Mouse (Mus musculus) testis, postnatal 14 days (tissue): ENCODE results near the gene Agpat2.

Experiments
- DNase-seq: peaks from one replicate; pipeline ENCODE4 v3.0.0; 2021; ENCODE audit warnings: low spot score

The Agpat2 gene

GRCm38 (mm10) chr2:26574862-26575261, 29.4 kb downstream of the Agpat2 start:
- DNase-seq = no peak

- no peak for DNase-seq
Measured at GRCm38 (mm10) chr2:26573807-26574206, 30.4 kb downstream of the Agpat2 start.

- no peak for DNase-seq
Measured at GRCm38 (mm10) chr2:26573396-26573795, 30.8 kb downstream of the Agpat2 start.

- DNase-seq = no peak
Measured at GRCm38 (mm10) chr2:26571826-26572225, 32.4 kb downstream of the Agpat2 start.

- no peak for DNase-seq
Measured at GRCm38 (mm10) chr2:26571400-26571799, 32.8 kb downstream of the Agpat2 start.

GRCm38 (mm10) chr2:26570034-26570433, 34.2 kb downstream of the Agpat2 start:
- DNase-seq = no peak

GRCm38 (mm10) chr2:26566221-26566620, 38.0 kb downstream of the Agpat2 start:
- no peak for DNase-seq

GRCm38 (mm10) chr2:26561351-26562016, 42.7 kb downstream of the Agpat2 start:
- DNase-seq = no peak

- no peak for DNase-seq
Measured at GRCm38 (mm10) chr2:26560506-26560905, 43.7 kb downstream of the Agpat2 start.

- peak; percentile 54 for DNase-seq
Measured at GRCm38 (mm10) chr2:26556535-26556993, 47.7 kb downstream of the Agpat2 start.

GRCm38 (mm10) chr2:26555076-26555475, 49.1 kb downstream of the Agpat2 start:
- peak; percentile 84 for DNase-seq

GRCm38 (mm10) chr2:26553904-26554303, 50.3 kb downstream of the Agpat2 start:
- no peak for DNase-seq

- no peak for DNase-seq
Measured at GRCm38 (mm10) chr2:26552066-26552465, 52.2 kb downstream of the Agpat2 start.

- DNase-seq = no peak
Measured at GRCm38 (mm10) chr2:26551446-26551845, 52.8 kb downstream of the Agpat2 start.

- DNase-seq = no peak
Measured at GRCm38 (mm10) chr2:26550777-26551176, 53.4 kb downstream of the Agpat2 start.

- no peak for DNase-seq
Measured at GRCm38 (mm10) chr2:26550205-26550604, 54.0 kb downstream of the Agpat2 start.

GRCm38 (mm10) chr2:26549801-26550200, 54.4 kb downstream of the Agpat2 start:
- no peak for DNase-seq

GRCm38 (mm10) chr2:26547481-26547880, 56.7 kb downstream of the Agpat2 start:
- DNase-seq = no peak

- DNase-seq = peak; percentile 56
Measured at GRCm38 (mm10) chr2:26544265-26544664, 60.0 kb downstream of the Agpat2 start.

- DNase-seq = no peak
Measured at GRCm38 (mm10) chr2:26543768-26544167, 60.4 kb downstream of the Agpat2 start.

GRCm38 (mm10) chr2:26543155-26543554, 61.1 kb downstream of the Agpat2 start:
- no peak for DNase-seq
